Mouse (Mus musculus): ENCODE measurements around the gene Kctd21.

The Kctd21 gene

DNA sequence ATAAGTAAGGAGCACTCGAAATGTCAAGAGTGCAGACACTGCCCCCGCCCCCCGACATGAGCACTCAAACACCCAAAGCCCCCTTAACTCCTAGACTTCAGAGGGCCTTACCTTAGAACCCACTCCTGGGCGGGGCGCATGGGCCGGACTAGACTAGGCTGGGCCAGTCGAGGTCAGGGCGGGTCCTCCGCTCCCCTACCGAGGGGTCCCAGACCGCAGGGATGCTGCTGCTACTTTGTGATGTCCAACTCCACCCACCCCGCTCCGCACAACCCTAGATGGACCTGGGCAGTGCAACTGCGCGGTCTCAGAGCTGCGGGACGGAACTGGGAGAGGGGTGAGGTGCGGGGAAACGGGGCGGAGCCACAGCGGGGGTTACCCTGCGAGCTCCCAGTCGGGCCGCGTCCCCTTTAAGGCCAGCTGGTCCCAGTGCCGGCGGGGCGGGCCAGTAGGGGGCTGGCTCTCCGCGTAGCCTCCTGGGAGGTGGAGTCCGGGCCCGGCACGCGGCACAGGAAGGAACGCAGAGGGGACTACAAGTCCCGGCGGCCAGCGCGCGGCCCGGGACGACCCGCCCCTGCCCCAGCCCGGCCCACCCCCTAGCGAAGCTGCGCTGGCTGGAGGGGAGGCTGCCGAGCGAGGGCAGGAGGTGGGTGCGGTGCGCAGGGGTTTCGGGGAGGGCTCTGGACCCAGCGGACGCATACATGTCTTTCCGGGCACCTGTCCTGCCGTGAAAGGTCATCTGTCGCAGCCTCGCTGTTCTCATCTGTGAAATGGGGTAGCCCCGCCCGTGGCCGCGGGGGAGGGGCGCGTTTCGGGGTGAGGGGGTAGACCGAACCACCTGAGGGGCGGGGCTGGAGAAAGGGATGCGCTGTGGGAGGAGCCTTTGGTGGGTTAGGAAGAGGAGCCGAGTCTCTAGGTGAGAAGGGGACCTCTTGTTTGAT lies at the start of gene Kctd21, which contains the start of gene Usp35:
Gene Kctd21, plus strand, starts transcription at position 602 of the 941 bp plus-strand sequence.
Gene Usp35, minus strand, starts transcription at position 295 of the 941 bp plus-strand sequence.
- peak; percentile 93 to 94 for DNase-seq

- DNase-seq = no peak
These were observed 35.1 kb upstream of the Kctd21 start for GRCm38 (mm10) chr7:97296986-97297385.

- peak; percentile 68 to 72 for DNase-seq
These were observed 34.7 kb upstream of the Kctd21 start for GRCm38 (mm10) chr7:97297466-97297865.

- no peak for DNase-seq
These were observed 33.8 kb upstream of the Kctd21 start for GRCm38 (mm10) chr7:97298279-97298678.

GRCm38 (mm10) chr7:97298943-97299342 lies 33.2 kb upstream of the Kctd21 start:
- DNase-seq = no peak

GRCm38 (mm10) chr7:97300914-97301313 lies 31.2 kb upstream of the Kctd21 start:
- DNase-seq = no peak

DNA sequence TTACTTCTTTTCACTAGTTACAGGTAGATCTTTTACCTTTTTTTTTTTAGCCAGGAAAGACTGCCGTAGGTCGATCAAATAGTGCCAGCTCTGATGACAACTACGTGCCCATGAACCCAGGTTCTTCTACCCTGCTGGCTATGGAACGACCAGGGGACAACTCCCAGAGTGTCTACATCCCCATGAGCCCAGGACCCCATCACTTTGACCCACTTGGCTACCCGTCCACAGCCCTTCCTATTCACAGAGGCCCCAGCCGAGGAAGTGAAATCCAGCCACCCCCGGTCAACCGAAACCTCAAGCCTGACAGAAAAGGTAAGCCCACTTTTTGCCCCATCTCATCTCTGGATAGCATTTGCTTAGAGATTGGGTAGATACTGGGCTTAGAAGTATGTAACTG lies 30.8 kb upstream of the Kctd21 start:
- DNase-seq = no peak

GRCm38 (mm10) chr7:97302261-97302660 lies 29.9 kb upstream of the Kctd21 start:
- no peak for DNase-seq

- DNase-seq = no peak
These were observed 29.3 kb upstream of the Kctd21 start for GRCm38 (mm10) chr7:97302876-97303275.

DNA sequence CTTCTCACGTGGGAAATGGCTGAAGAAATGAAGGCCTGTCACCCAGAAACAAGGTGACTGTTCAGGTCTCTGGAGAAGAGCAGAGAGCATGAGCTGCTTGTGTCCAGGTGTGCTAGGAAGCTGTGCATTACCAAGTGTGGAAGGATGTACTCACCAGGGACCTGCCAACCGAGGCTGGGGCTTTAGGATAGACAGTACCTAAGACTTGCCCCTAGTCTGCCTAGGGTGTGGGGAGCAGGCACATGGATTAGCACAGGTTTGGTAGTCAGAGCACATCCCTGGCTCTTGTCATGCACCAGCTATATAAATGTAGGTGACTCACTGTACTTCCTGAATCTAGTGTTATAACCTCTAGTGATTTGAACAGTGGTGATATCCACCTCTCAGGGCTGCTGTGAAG lies 28.5 kb upstream of the Kctd21 start:
- DNase-seq = no peak

DNA sequence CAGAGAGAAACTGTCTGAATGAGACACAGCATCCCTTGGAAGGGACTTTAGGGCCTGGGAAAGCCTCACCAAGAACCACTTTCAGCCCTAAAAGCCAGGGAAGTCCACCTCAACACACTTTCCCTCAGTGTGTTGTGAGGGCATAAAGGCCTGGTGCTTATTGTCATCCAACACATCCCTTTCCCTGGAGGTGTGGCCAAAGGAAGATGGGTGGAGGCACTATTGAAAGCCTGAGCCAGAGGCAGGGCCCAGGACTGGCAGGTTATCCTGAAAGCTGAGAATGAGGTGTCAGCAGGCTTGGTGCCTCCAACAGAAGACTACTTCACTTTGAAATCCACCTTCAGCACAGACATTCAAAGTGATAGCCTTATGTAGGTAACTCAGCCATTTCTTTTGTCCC lies 27.7 kb upstream of the Kctd21 start:
- DNase-seq = no peak

DNA sequence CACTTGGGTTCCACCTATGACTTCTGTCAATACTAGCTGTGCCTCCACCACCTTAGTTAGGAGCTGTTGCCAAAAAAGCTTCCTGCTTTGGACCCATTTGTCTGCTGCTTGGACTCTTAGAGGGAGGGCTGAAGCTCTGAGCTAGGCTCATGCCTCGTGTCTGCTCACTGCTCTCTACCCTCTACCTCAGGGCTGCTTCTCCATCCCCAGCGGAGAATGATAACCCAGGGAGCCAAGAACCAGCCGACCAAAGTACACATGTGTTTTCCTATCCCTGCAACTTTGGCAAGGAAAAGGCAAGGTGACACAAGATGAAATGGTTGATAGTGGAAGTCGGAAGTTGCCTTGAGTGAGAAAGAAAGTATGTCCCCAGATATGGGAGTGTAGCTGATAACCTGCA lies 26.9 kb upstream of the Kctd21 start:
- DNase-seq = no peak

DNA sequence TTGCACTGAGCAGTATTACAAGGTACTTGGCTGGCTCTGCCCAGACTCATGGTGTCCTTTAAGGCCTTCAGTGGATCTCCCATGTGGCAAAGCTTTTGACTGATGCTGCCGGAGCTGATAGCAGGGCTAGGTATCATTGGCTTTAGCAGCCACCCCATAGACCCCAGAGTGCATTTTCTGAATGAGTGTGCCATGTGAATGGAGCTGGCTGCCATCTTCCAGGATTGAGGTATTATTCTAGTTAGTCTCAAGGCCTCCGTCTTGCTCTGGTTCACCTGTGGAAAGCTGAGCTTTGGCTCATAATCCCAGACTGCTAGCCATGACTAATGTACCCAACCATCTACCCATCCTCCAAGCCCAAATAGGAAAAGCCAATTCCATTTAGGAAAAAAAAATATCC lies 25.3 kb upstream of the Kctd21 start:
- no peak for DNase-seq

DNA sequence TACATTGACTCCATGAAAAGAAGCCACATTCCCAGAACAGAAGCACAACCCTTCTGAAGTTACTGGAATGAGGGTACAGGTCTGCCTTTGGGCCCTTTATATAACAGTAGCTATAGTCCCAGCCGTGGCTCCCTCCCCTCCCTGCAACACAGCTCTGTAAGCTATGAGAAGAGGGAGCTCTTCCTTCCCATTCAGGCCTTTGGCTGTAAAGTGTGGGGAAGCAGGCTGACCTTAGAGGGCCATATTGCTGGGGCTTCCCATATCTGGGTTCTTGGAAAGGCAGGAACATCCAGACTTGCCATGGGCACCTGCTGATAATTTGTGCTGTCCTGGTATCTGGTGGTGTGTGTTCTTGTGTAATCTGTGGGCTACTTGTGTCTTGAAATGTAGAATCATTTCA lies 24.6 kb upstream of the Kctd21 start:
- DNase-seq = no peak

GRCm38 (mm10) chr7:97309461-97310340 lies 22.4 kb upstream of the Kctd21 start:
- DNase-seq = no peak

DNA sequence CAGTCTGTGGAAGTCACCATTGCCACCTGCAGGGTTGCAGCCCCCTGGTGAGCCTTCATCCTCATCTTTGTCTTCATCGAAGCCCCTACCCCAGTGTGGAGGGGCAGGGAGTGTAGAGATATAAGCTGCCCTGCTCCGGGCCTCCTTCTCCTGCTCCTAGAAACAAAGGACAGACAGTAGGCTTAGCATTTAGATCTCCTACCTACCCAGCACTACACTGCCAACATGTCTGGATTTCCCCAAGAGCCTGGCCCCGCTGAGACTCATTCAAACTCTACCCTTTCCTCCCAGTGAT lies 21.8 kb upstream of the Kctd21 start:
- no peak for DNase-seq

- DNase-seq = no peak
These were observed 20.5 kb upstream of the Kctd21 start for GRCm38 (mm10) chr7:97311620-97312019.

DNA sequence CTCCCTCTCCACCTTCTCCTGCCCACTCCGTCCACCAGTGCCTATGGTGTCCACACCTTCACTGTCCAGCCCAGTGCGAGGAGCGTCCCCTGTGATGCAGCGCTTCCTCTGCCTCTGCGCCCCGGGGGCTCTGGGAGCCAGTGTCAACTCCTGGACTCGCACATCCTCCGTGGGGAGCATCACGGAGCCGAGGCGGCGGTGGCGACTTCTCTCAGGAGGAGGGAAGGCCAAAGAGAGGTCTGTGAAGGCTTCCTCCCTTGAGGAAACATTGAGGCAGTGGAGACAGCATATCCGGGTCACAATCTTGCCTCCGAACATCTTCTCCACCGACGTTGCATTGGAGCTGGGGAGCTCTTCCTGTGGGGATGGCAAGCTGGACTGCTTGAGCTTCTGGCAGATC lies 19.9 kb upstream of the Kctd21 start:
- DNase-seq = no peak

DNA sequence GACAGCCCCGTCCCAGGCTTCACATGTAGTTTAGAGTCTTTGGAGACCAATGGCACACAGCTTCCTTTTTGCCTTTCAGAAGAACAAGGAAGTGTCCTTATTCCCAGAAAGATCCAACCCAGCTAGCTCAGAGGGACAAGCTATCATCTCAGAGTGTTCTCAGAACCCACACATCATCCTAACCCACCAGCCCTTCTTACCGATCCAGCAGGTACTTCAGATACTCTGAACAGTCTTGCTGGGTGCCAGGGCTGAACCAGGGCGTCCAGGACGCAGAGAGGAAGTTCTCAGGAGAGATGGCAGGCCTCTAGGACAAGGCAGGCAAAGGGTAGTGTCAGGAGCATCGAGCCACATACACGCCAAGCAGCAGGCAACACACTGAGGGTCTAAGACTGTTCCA lies 19.3 kb upstream of the Kctd21 start:
- DNase-seq = no peak

DNA sequence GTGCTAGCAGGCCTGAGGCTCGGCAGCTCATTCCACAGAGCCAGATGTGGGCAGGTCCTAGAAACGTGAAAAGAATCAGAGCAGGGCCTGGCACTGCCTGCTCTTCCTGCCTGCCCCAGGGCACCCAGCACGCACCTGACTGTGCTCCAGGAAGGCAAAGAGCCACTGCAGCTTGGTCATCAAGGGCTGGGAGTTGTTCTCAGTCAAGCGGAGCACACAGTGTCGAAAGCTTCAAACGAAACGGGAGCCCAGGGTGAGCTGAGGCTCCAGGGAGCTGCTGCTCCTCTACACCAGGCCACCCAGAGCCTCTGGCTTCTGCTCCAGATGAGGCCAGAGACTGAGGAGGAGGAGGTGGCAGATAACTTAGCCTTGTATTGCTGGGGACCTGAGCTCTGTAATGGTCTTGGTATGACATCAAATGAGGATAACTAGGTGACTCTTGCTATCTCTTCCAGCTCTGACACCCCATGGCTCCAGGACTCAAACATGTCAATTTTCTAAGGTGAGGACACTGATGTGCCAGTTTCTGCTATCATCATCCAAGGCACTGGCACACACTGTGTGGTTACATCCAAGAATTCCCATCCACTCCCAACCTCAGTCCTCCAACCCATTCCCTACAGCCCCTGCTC lies 18.6 kb upstream of the Kctd21 start:
- DNase-seq = no peak

DNA sequence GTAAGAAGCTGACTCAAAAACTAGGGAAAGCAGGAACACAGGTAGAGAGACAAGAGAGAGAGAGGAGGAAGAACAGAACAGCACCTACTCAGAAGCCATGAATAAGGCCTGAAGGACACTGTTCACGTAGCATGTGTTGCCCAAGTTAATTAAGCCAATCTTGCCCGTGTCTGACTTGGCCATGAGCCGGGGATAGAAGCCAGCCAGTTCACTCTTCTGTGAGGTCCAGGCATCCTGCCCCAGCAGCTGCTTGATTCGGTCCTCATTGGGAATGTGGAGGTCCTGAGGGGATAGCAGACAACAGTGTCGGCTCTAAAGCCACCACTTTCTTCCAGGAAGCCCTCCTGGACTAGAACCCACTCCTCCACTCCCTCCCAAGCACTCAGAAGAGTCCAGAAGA lies 17.5 kb upstream of the Kctd21 start:
- no peak for DNase-seq

DNA sequence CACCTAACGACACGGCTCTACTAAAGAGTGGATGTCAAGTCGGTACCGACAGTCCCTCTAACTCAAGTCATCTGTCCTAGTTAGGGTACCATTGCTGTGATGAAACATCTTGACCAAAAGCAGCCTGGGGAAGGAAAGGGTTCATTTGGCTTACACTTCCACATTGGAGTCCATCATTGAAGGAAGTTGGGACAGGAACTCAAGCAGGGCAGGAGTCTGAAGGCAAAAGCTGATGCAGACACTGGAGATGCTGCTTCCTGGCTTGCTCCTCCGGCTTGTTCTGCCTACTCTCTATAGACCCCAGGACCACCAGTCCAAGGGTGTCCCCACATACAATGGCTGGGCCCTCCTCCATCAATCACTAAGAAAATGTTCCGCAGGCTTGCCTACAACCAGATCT lies 16.5 kb upstream of the Kctd21 start:
- no peak for DNase-seq

- no peak for DNase-seq
These were observed 14.4 kb upstream of the Kctd21 start for GRCm38 (mm10) chr7:97317706-97318105.
